Mouse (Mus musculus): ENCODE data around the gene Dppa2. TPM values are rescaled to one million over a fixed set of nuclear protein-coding genes. Genes with fewer than 3 reads are reported as not detected.

Dppa2 gene
- polyA plus RNA-seq (2014; fragmentation: Nextera tagmentation; extraction: Ambion mirVana): not detected in 2 replicates

DNA sequence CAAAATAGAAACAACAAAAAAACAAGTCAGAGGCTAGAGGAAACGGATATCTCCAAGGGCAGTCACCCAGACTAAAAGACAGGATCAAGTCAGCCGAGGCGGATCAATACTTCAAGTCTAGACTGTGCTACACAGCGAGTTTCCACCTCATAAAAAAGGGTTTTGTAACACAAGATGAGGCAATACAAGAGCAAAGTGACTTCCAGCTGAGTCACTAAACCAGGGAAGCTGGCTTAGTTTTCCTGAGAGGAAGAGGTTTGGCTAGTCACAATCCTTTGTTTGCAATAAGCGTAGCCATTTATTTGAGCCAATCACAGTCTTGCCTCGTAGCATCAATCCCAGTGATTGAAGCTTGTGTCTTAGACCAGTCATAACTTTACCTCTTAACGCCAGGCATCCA is at the start of gene Dppa2:
TSS of gene Dppa2 (plus strand) at position 400 of the 400 bp plus-strand sequence.
- Histone ChIP-seq H3K9me3 (ENCODE audit: control insufficient read depth, low read length) (no peaks in the 10 kb centered on the region), H3K27ac (replicated peaks; ENCODE audit: low read depth, low read length) (no peak within 1 kb of the TSS), H3K9ac (replicated peaks; ENCODE audit: low read length) (no peak within 1 kb of the TSS), H3K4me3 (replicated peaks; ENCODE audit: low read depth, low read length) (no peak within 1 kb of the TSS), H3K27me3 (ENCODE audit: control insufficient read depth, insufficient read depth, low read length) (no peaks in the 10 kb centered on the region), H3K36me3 (ENCODE audit: control insufficient read depth, insufficient read depth, low read length) (no peaks in the 10 kb centered on the region), H3K4me2 (ENCODE audit: low read length) (no peak within 1 kb of the TSS), H3K4me1 (ENCODE audit: control insufficient read depth, insufficient read depth, low read length) (no peaks in the 10 kb centered on the region)
- DNase-seq (no peak), ATAC-seq (ENCODE audit: low FRiP score, low TSS enrichment) (no peak)
- WGBS: 81% methylated on average over 7 of the region's 7 CpGs

DNA sequence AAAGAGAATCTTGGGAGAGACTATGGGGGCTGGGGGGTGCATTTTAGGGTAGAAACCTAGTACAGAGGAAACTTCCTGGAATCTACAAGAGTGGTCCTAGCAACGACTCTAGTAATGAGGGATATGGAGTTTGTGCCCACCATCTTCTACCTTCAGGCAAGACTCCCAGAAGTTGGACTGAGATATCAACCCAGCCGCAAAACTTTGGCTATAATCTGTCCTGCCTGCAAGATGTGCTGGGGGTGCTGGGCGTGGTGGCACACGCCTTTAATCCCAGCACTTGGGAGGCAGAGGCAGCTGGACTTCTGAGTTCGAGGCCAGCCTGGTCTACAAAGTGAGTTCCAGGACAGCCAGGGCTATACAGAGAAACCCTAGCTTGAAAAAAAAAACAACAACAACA is 49.1 kb upstream of the Dppa2 start:
- no peaks in the 10 kb centered on the region for H3K4me1 ChIP-seq (ENCODE audit: control insufficient read depth, insufficient read depth, low read length)

DNA sequence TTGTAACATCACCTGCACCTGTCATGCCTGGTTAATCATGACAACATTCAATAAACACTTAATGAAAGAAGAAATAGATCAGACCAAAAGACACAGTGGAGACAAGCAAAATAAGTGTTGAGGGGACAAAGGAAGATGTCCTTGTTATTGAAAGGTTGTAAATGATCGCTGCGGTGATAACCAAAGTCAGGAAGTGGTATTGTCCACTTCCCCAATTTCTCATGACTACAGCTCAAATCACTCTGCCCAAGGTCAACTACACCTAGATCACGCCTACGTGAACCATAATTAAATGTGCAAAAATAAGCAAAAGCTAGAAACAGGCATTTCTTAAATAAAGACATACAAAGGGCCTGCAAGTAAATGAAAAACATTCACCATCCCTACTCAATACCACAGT is 44.2 kb upstream of the Dppa2 start:
- H3K27me3 ChIP-seq (ENCODE audit: control insufficient read depth, insufficient read depth, low read length): no peaks in the 10 kb centered on the region
- H3K4me3 ChIP-seq (replicated peaks; ENCODE audit: low read depth, low read length): no peak overlapping the region
- H3K36me3 ChIP-seq (ENCODE audit: control insufficient read depth, insufficient read depth, low read length): no peaks in the 10 kb centered on the region
- H3K4me1 ChIP-seq (ENCODE audit: control insufficient read depth, insufficient read depth, low read length): no peaks in the 10 kb centered on the region
- ATAC-seq (ENCODE audit: low FRiP score, low TSS enrichment): no peak
- H3K9me3 ChIP-seq (ENCODE audit: control insufficient read depth, low read length): no peaks in the 10 kb centered on the region
- H3K9ac ChIP-seq (replicated peaks; ENCODE audit: low read length): no peak overlapping the region
- no peak overlapping the region for H3K27ac ChIP-seq (replicated peaks; ENCODE audit: low read depth, low read length)
- H3K4me2 ChIP-seq (ENCODE audit: low read length): no peak overlapping the region
- 95% methylated on average over 4 of the region's 4 CpGs for WGBS
- no peak for DNase-seq

More for the DNA sequence above, 49.1 kb upstream of the Dppa2 start:
- ATAC-seq (ENCODE audit: low FRiP score, low TSS enrichment) (no peak), DNase-seq (no peak)
- H3K36me3 ChIP-seq (ENCODE audit: control insufficient read depth, insufficient read depth, low read length): no peaks in the 10 kb centered on the region
- H3K27ac ChIP-seq (replicated peaks; ENCODE audit: low read depth, low read length): no peak overlapping the region
- H3K9me3 ChIP-seq (ENCODE audit: control insufficient read depth, low read length): no peaks in the 10 kb centered on the region
- no peak overlapping the region for H3K4me2 ChIP-seq (ENCODE audit: low read length)
- H3K27me3 ChIP-seq (ENCODE audit: control insufficient read depth, insufficient read depth, low read length): no peaks in the 10 kb centered on the region
- H3K9ac ChIP-seq (replicated peaks; ENCODE audit: low read length): no peak overlapping the region
- no peak overlapping the region for H3K4me3 ChIP-seq (replicated peaks; ENCODE audit: low read depth, low read length)
- 97% methylated on average over 5 of the region's 5 CpGs for WGBS

DNA sequence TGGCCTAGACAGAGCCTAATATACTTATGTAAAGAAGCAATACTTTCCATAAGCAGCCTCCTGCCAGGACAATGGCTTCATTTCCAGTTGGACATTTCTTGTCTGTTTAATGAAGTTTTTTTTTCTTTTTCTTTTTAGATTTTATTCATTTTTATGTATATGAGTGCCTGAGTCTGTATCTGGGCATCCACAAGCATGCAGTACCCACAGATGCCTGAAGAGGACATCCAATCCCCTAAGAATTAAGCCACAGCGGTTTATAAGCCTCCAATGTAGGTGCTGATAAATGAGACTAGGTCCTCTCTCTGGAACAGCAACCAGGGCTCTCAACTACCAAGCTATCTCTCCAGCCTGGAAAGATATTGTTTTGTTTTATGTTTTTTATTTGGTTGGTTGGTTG is 40.8 kb upstream of the Dppa2 start:
- Histone ChIP-seq H3K36me3 (ENCODE audit: control insufficient read depth, insufficient read depth, low read length) (no peaks in the 10 kb centered on the region), H3K4me3 (replicated peaks; ENCODE audit: low read depth, low read length) (no peak overlapping the region)

DNA sequence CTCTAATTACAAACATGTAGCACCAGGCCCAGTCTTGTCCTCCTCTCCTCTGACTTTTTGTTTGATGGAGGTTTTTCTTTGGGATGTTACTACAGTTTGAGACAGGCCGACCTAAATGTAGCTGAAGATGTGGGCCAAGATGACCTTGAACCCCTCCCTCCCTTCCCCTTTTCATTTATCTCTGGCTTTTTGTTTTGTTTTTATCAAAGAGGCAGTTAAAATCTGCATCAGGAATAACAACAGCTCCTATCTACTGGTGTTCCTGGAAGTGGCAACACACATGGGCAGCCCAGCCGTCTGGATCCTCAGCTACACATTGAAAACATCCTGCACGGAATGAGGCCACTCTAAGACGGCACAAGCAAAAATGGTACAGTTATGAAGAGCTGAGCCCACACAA is 37.9 kb upstream of the Dppa2 start:
- H3K4me1 ChIP-seq (ENCODE audit: control insufficient read depth, insufficient read depth, low read length): no peaks in the 10 kb centered on the region
- ATAC-seq (ENCODE audit: low FRiP score, low TSS enrichment) (no peak), DNase-seq (no peak)
- H3K9me3 ChIP-seq (ENCODE audit: control insufficient read depth, low read length): no peaks in the 10 kb centered on the region
- no peak overlapping the region for H3K9ac ChIP-seq (replicated peaks; ENCODE audit: low read length)
- WGBS: 86% methylated on average over 4 of the region's 4 CpGs
- H3K4me2 ChIP-seq (ENCODE audit: low read length): no peak overlapping the region
- H3K27ac ChIP-seq (replicated peaks; ENCODE audit: low read depth, low read length): no peak overlapping the region
- H3K36me3 ChIP-seq (ENCODE audit: control insufficient read depth, insufficient read depth, low read length): no peaks in the 10 kb centered on the region
- no peaks in the 10 kb centered on the region for H3K27me3 ChIP-seq (ENCODE audit: control insufficient read depth, insufficient read depth, low read length)
- no peak overlapping the region for H3K4me3 ChIP-seq (replicated peaks; ENCODE audit: low read depth, low read length)

More for the DNA sequence above, 40.8 kb upstream of the Dppa2 start:
- no peak overlapping the region for H3K9ac ChIP-seq (replicated peaks; ENCODE audit: low read length)
- H3K9me3 ChIP-seq (ENCODE audit: control insufficient read depth, low read length): no peaks in the 10 kb centered on the region
- H3K27ac ChIP-seq (replicated peaks; ENCODE audit: low read depth, low read length): no peak overlapping the region
- DNase-seq (no peak), ATAC-seq (ENCODE audit: low FRiP score, low TSS enrichment) (no peak)
- no peaks in the 10 kb centered on the region for H3K27me3 ChIP-seq (ENCODE audit: control insufficient read depth, insufficient read depth, low read length)
- H3K4me2 ChIP-seq (ENCODE audit: low read length): no peak overlapping the region
- WGBS: 77% methylated on average over 1 of the region's 1 CpGs
- no peaks in the 10 kb centered on the region for H3K4me1 ChIP-seq (ENCODE audit: control insufficient read depth, insufficient read depth, low read length)

DNA sequence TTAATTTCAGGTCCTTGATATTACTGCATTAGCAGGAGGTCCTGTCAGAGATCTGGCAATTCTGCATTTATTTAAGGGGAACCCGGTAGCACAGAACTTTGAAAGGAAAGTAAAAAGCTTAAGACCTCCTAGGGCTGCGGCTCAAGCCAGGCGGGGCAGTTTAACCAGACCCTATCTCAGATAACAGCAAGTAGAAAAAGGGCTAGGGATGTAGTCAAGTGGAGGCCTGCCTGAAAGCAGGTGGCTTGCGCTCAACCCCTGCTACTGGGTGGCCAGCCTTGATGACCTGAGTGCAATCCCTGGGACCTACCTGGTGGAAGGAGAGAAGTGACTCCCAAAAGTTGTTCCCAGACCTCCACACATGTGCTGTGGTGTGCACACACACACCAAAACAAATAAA is 26.8 kb upstream of the Dppa2 start:
- 80% methylated on average over 4 of the region's 4 CpGs for WGBS
- H3K27ac ChIP-seq (replicated peaks; ENCODE audit: low read depth, low read length): no peak overlapping the region

DNA sequence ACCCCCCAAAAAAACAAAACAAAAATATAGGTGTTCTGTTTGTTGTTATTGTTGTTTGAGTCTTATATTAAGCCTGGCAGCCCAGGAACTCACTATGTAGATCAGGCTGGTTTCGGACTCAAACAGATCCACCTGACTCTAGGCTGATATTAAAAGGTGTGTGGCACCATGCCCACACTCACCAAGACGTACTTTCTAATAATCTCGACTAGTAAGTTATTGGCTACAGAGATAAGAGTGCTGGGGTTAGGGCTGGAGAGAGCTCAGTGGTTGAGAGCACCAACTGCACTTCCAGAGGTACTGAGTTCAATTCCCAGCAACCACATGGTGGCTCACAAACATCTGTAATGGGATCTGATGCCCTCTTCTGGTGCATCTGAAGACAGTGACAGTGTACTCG is 22.8 kb upstream of the Dppa2 start:
- H3K9ac ChIP-seq (replicated peaks; ENCODE audit: low read length): no peak overlapping the region
- no peak for ATAC-seq (ENCODE audit: low FRiP score, low TSS enrichment)
- H3K27ac ChIP-seq (replicated peaks; ENCODE audit: low read depth, low read length): no peak overlapping the region
- no peak overlapping the region for H3K4me3 ChIP-seq (replicated peaks; ENCODE audit: low read depth, low read length)
- no peak overlapping the region for H3K4me2 ChIP-seq (ENCODE audit: low read length)
- DNase-seq: no peak
- no peaks in the 10 kb centered on the region for H3K4me1 ChIP-seq (ENCODE audit: control insufficient read depth, insufficient read depth, low read length)
- WGBS: 92% methylated on average over 4 of the region's 4 CpGs
- no peaks in the 10 kb centered on the region for H3K36me3 ChIP-seq (ENCODE audit: control insufficient read depth, insufficient read depth, low read length)
- H3K27me3 ChIP-seq (ENCODE audit: control insufficient read depth, insufficient read depth, low read length): no peaks in the 10 kb centered on the region
- no peaks in the 10 kb centered on the region for H3K9me3 ChIP-seq (ENCODE audit: control insufficient read depth, low read length)

More for the DNA sequence above, 26.8 kb upstream of the Dppa2 start:
- Histone ChIP-seq H3K4me3 (replicated peaks; ENCODE audit: low read depth, low read length) (no peak overlapping the region), H3K36me3 (ENCODE audit: control insufficient read depth, insufficient read depth, low read length) (no peaks in the 10 kb centered on the region), H3K9ac (replicated peaks; ENCODE audit: low read length) (no peak overlapping the region), H3K4me1 (ENCODE audit: control insufficient read depth, insufficient read depth, low read length) (no peaks in the 10 kb centered on the region), H3K4me2 (ENCODE audit: low read length) (no peak overlapping the region), H3K9me3 (ENCODE audit: control insufficient read depth, low read length) (no peaks in the 10 kb centered on the region), H3K27me3 (ENCODE audit: control insufficient read depth, insufficient read depth, low read length) (no peaks in the 10 kb centered on the region)
- DNase-seq (no peak), ATAC-seq (ENCODE audit: low FRiP score, low TSS enrichment) (no peak)

DNA sequence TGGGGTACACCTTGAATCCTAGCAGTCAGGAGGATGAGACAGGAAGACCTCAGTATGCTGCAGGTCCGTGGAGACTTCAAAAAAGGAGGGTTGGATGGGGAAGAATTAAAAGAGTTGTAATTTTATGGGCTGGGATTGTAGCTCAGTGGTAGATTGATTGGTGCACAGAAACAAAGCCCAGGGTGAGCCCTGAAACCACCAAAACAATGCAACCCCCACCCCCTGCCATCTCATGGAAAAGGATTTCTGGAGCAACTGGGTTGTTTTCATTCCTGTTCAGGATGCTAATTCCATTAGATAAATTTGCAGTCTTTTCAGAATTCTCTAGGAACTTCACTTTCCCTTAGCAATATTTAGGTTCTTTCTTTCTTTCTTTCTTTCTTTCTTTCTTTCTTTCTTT is 20.9 kb upstream of the Dppa2 start:
- 75% methylated on average over 1 of the region's 1 CpGs for WGBS
- no peaks in the 10 kb centered on the region for H3K9me3 ChIP-seq (ENCODE audit: control insufficient read depth, low read length)
- DNase-seq (no peak), ATAC-seq (ENCODE audit: low FRiP score, low TSS enrichment) (no peak)
- H3K27me3 ChIP-seq (ENCODE audit: control insufficient read depth, insufficient read depth, low read length): no peaks in the 10 kb centered on the region
- H3K27ac ChIP-seq (replicated peaks; ENCODE audit: low read depth, low read length): no peak overlapping the region
- no peak overlapping the region for H3K4me3 ChIP-seq (replicated peaks; ENCODE audit: low read depth, low read length)
- no peak overlapping the region for H3K9ac ChIP-seq (replicated peaks; ENCODE audit: low read length)
- H3K4me1 ChIP-seq (ENCODE audit: control insufficient read depth, insufficient read depth, low read length): no peaks in the 10 kb centered on the region
- no peak overlapping the region for H3K4me2 ChIP-seq (ENCODE audit: low read length)
- H3K36me3 ChIP-seq (ENCODE audit: control insufficient read depth, insufficient read depth, low read length): no peaks in the 10 kb centered on the region

DNA sequence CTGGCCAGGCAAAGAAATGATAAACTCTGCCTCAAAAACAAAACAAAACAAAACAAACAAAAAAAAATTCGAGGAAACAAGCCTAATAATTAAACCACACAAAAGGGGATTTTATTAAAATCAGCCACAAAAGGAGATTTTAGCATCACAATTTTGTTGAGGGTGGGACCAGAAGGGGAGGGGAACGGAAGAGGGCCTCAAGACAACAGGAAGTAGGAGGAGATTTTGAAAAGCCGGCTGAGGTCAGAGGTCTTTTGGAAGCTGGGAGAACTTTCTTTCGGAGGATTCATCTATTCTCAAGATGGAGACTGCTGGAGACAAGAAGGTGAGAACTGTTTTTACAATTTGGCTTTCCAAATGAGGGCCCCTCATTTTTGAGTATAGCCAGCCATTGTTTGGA is 20.2 kb upstream of the Dppa2 start, which contains the start of gene Dppa4:
TSS of gene Dppa4 (plus strand) at position 217 of the 400 bp plus-strand sequence.
- no peak within 1 kb of the TSS for H3K4me3 ChIP-seq (replicated peaks; ENCODE audit: low read depth, low read length)
- WGBS: 84% methylated on average over 4 of the region's 4 CpGs
- no peak within 1 kb of the TSS for H3K27ac ChIP-seq (replicated peaks; ENCODE audit: low read depth, low read length)
- H3K9ac ChIP-seq (replicated peaks; ENCODE audit: low read length): no peak within 1 kb of the TSS
- no peak within 1 kb of the TSS for H3K4me2 ChIP-seq (ENCODE audit: low read length)
- H3K4me1 ChIP-seq (ENCODE audit: control insufficient read depth, insufficient read depth, low read length): no peaks in the 10 kb centered on the region
- ATAC-seq (ENCODE audit: low FRiP score, low TSS enrichment) (no peak), DNase-seq (no peak)
- no peaks in the 10 kb centered on the region for H3K36me3 ChIP-seq (ENCODE audit: control insufficient read depth, insufficient read depth, low read length)
- no peaks in the 10 kb centered on the region for H3K9me3 ChIP-seq (ENCODE audit: control insufficient read depth, low read length)
- no peaks in the 10 kb centered on the region for H3K27me3 ChIP-seq (ENCODE audit: control insufficient read depth, insufficient read depth, low read length)

All from midbrain, embryonic 14.5 days (tissue).